Mouse (Mus musculus) T-helper 2 cell (primary cell): ENCODE results near the gene Cdv3.
"Not testable (repeated sequence)": the region's sequence is repeated elsewhere in the genome, so short reads cannot be mapped to it uniquely, and the experiment has no call there.

Experiments used
- in situ Hi-C: fragments of 300-600 bp; cut with MboI, MseI; formaldehyde crosslinking; loops from one replicate; pipeline ENCODE4 v1.15.1; 2025; ENCODE audit warnings: high pct_unique_total_duplicates

Gene Cdv3

DNA sequence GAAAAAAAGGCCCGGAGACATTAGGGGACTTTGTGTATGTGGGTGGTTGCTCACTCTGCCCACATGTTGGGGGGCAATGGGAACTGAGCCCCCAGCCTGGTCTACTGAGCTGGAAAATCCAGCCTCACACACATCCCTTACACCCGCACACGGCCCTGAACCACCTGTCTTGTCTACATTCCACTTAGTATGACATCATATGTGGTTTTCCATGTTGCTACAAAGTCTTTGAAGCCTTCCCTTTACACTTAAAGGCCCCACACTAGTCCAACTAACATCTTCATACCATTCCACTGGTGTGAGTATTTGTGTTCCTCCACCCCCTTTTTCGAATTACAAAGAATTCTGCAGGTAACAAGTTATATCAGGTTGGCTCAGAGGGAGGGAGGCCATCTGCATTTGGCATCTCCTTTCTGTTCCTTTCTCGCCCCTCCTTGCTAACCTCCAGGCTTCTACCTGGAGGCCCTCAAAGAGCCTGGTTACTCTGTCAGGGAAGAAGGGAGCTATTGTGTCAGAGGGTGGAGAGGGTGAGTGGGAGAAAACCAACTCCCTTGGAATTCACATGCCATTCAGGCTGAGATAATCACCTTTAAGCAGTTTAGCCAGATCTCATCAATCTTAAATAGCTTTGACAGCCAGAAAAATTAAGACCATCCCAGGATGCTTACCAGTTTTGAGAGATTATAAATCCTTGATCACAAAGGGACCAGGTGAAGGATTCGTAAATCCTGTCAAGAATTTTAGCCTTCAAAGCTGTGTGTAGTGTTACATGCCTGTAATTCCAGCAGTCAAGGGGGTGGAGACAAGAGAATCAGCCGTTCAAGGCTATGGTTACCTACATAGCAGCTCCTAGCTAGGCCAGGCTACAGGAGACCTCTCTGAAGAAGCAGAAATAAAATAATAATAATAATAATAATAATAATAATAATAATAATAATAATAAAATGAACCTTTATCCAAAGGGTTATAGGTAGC is 11.0 kb upstream of the Cdv3 start:
- in situ Hi-C loops = loop anchor here (10.0 kb wide), 1 partner anchor 618 kb away; no protein-coding TSS in a partner anchor

DNA sequence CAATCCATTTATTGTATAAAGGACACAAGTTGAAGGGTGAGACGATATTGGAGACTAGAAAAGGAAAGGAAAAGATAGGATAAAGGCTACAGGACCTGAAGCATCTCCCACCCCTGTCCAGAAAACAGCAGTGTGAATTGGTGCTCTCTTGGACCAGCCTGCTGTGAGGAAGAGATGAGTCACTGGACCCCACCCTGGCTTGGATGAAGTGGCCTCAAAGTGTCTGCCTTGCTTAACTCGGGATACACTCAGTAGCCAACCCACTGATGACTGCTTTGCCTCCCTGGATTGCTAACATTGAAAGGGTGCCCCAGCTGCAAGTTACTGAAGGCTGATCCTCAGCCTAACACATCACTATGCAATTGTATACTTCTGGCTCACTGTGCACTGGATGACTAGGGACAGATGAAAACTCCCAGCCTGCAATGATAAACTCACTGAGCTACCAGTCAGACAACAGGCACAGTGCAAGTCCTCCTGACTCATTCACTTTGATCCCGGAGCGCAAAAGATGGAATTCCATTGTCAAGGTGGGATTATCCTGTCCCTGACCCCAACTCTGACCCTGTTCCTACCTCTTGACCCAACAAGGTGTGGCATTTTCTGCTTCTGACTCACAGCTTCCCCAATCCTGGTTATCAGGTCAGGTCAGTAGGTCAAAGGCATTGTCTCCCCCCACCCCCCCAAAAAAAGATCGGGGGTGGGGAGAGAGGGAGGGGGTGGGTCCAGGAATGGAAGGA is 6.8 kb upstream of the Cdv3 start:
- in situ Hi-C loops = loop anchor here (10.0 kb wide), 1 partner anchor 622 kb away; no protein-coding TSS in a partner anchor

DNA sequence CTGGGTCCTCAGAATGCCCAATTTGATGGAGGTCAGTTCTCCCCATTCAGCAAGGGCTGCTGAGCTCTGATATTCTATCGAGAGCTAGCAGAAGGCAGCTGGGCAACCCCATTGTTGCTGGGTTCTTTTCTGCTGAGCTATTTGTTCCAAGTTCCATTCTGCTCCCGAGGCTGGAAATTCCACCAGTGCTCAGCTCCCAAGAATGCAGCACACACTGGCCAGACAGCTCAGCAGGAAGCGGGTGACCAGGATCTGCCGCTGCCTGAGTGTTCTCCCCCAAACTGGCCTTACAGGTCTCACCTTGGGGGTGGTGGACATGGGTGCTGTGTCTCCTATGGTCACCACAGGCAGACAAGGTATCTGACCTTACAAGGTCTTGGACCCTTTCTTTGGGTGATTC is 4.3 kb upstream of the Cdv3 start:
- in situ Hi-C loops = loop anchor here (10.0 kb wide), 2 partner anchors 265 to 625 kb away; no protein-coding TSS in a partner anchor

DNA sequence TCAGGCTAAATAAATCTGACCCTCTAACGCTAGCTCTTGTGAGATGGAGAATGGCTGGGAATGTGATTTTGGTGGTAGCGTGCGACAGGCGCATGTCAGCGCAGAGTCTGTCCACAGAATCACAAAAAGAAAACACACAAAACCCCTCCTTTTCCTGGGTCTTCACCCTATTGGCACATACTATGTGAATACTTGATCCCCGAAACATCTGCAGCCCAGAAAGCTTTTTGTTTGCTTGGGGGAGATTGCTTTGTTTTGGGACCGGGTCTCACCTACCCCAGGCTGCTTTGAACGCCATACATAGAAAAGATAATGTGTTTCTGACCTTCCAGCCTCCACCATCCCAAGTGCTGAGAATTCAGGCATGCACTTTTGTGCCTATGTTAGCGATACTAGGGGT is 716 bp upstream of the Cdv3 start:
- in situ Hi-C loops = loop anchor here (10.0 kb wide), 1 partner anchor 262 kb away; no protein-coding TSS in a partner anchor

DNA sequence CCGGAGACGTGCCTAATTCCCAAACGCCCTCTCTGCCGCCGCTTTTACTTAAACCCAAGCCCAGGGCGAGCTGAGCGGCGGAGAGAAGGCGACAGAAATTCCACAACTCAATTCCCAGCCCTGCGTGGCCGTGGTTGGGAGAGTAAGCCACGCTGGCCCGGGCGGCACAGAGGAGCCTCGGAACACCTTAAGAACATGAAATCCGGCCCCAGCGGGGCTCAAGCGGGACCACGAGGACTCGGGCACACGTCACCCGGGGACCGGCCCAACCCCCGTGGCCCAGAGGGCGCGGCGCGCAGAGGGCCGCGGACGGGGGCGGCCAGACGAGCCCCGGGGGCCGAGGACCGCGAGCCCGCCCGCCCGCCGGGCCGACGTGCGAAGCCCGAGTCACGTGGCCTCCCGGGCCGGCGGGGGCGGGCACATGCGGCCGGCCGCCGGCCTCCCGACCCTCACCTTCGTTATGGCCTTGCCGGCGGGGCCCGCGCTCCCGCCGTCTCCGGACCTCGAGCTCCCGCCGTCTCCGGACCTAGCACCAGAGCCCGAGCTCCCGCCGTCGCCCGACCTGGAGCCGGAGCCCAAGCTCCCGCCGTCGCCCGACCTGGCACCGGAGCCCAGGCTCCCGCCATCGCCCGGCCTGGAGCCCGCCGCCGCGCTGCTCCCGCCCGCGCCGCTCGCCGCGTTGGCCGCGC is 895 bp downstream of the Cdv3 start:
- in situ Hi-C loops = loop anchor here (10.0 kb wide), 1 partner anchor 260 kb away; no protein-coding TSS in a partner anchor

DNA sequence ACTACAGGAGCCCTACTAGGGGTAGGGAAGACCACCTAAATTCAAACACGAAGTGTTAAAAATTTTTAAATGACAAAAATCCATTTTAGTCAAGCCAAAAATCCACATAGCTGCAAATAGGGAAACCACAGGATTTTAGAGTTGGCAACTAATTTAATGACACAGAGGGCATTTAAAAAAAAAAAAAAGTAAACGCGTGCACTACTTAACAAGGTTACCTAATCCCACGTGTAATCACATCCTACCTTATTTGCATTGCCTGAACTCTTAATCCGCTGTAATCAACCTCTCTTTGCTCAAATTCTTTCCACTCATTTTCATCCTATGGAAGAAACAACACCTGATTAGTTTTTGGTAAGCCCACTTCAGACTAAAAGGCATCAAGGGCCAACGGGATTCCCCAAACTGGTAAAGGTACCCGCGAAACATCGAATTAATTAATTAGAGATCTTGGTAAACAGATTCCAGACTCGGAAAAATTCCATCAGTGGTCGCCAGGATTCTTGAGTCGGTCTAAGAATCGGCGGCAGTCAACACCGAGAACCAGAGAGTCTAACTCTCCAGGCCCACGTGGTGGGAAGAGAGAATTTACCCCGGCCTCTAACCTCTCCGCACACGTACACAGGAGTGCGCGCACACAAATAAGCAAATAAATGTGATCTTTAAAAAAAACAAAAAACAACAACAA is 1.8 kb downstream of the Cdv3 start:
- in situ Hi-C loops = loop anchor here (10.0 kb wide), 1 partner anchor 259 kb away; no protein-coding TSS in a partner anchor

DNA sequence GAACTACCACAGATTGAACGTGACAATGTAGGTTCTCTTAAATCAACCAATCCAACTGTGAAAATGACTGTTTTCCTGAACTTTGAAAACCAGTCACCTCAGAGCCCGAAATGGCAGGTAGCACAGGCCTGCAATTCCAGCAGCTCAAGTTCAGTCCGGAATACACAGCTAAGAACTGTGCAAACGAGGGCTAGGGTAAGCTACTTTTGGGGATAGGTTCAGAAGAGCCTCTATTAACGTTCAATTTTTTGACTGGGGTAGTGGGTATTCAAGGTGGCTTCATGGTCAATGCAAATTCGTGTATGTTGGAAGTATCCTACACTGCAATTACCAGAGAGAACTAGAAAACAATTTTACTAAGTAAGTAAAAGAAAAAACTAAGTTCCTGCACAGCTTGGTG is 2.6 kb downstream of the Cdv3 start:
- in situ Hi-C loops = loop anchor here (10.0 kb wide), 1 partner anchor 258 kb away; no protein-coding TSS in a partner anchor

DNA sequence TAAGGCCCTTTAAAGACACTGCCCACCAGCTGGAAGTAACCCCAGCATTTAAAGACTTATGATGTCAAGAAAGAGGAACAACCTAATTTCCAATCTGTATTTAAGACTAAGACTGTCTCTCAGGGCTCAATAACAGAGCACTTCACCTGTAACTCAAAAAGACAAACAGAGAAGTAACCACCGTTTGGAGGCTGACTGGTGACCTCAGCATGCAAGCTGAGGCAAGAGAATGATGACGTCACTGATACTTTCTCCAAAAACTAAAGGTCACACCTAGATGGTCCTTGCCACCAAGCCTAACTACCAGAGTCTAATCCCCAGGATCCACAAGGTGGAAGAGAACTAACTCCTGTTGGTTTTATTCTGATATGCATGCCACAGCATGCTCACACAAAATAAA is 5.0 kb downstream of the Cdv3 start:
- in situ Hi-C loops = loop anchor here (10.0 kb wide), 1 partner anchor 256 kb away; no protein-coding TSS in a partner anchor

DNA sequence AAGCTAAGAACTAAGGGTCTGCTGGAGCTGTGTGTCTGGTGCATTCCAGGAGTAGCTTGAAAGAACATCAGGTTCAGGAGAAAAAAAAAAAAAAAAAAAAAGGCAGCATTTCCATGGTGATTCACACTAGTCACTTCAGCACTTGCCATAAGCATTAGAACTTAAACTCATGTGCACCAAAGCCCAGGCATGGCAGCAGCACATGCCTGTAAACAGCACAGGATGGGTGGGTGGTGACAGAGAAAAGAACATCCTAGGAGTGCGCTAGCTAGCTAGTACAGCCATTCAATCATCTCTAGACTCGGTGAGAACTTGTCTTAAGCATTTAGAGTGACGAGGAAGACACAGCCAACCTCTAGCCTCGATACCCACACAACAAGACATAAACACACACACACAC is 7.1 kb downstream of the Cdv3 start:
- in situ Hi-C loops = no loop called here

DNA sequence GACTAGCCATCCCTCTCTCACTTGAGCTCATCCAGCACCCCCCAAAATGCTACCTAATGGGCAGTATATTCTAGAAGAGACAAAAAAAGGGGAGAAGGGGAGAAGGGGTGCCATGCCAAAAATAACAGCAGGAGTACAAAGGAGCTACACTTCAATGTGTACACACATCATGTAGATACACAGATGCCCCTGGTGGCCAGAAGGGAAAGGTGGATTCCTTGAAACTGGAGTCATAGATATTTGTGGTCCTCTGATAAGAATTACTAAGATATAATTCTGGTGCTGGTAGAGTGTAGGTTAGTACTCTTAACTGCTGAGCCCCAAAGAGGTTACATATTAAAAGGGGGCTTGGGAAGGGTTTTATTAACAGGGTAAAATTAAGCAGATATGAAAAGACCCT is 7.7 kb downstream of the Cdv3 start:
- in situ Hi-C loops = no loop called here

DNA sequence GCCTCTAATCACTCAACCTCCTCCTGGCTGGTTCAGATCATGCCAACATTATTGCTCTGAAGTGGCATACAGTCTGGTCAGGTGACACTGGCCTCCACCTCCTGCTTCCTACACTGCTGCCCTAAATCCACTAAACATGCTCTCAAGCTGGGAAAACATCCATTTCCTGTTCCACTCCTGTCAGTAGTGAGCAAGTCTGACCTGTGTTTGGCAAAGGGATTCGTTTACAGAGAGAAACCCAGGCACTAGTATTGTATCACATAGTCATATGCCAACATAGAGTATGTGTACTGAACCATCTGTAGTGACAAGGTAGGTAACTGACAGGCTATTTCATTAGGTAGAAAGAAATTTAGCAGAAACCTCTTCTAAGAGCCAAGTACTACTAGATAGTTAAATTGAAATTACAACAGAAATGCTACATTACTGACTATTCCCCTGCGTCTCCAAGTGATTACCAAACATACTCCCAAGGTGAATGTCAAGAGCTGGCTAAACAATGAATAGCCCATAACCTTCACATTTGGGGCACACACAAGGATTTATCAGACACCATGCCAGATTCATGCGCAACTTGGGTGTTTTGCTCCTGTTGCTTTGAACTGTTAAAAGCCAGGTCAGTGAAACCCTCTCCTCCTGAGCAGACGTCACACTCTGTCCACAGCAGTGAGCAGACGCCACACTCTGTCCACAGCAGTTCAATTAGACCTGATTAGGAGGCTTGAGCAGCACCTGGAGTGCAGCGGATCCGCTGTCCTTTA is 12.0 kb downstream of the Cdv3 start:
- in situ Hi-C loops = not testable (repeated sequence)

DNA sequence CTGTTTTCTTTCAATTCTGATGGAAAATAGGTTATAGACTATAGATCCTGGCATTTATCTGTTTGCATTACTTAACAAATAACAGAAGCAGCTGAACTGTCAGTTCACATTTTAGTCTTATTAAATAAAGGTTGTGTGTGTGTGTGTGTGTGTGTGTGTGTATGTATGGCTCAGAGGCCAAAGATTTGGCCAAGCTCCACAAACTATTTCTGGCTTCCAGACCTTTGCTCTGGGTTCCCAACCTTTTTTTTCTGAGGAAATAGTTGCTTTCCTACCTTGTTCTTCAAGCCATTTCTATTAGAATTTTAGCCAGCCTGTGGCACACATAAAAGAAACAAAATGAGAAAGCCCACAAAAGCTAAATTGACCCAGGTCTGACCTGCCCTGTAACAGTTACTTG is 16.8 kb downstream of the Cdv3 start:
- in situ Hi-C loops = loop anchor here (5.0 kb wide), 1 partner anchor 36 kb away; no protein-coding TSS in a partner anchor

DNA sequence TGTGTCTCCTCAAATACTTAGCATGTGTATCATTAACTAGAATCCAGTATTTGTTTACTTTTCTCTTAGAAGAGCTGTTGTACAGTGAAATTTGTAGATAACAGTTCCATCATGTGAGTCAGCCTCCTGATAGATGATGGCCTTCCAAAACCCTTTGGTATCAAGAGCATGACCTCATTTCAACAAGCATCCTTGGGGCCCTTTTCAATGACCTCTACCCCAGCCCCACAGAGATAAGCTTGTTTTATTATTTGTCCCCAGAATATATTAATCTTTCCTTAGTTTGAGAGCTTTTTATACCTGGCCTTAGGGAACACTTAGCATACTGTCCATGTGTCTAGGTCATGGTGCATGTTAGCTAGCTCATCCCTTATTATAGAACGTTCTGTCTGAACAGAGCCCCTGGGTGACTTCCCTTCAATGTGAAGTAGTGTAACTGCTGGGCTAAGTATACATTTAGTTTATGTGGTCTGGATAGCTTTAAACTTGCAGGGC is 17.6 kb downstream of the Cdv3 start:
- in situ Hi-C loops = loop anchor here (5.0 kb wide), 1 partner anchor 36 kb away; no protein-coding TSS in a partner anchor

DNA sequence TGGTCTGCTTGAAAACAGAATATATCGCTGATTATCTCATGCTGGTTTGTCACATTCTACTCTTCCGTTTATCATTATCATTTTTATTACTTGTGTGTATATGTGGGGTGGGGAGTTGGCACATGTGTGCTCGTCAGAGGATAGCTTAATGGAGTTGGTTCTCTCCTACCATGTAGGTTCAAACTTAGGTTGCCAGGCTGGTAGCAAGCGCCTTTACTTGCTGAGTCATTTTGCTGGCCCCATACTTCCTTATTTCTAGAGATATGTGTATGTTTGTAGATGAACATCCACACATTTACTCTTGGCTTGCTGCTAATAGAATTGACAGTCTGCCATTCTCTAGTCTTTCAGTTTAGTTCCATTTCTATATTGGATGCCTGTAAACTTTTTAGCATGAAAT is 18.6 kb downstream of the Cdv3 start:
- in situ Hi-C loops = loop anchor here (5.0 kb wide), 1 partner anchor 35 kb away; no protein-coding TSS in a partner anchor

DNA sequence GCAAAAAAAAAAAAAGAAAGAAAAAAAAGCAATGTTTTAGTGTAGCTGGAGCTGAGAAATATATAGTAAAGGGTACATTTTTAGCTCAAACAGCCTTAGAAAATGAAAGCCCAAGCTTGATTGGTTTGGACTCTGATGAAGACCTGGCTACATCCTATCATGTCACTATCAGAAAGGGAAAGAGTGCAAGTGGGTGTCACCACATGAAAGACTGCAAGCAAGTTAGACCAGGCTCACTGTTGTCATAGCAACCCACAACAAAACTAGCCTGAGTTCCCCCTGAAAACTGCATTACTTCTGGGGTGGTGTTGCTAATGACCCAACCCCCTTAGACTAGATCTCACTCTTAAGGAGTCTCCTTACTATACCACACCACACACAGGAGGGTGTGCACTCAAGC is 28.7 kb downstream of the Cdv3 start:
- in situ Hi-C loops = no loop called here

DNA sequence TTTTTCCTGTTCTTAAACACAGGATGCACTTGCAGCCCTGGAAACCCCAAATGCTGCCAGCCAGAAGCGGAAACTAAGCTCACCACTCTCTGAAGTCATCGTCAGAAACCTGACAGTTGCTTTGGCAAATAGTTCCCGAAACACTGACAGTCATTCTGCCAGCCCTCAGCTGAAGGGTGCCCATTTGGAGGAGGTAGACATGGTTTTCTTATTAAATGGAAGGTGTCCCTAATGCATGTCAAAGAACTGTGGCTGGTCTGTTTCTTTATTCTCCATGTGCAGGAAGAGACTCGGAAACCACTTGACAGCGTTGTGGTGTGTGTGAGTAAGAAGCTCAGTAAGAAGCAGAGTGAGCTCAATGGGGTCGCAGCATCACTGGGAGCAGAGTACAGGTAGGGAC is 33.0 kb downstream of the Cdv3 start:
- in situ Hi-C loops = no loop called here

DNA sequence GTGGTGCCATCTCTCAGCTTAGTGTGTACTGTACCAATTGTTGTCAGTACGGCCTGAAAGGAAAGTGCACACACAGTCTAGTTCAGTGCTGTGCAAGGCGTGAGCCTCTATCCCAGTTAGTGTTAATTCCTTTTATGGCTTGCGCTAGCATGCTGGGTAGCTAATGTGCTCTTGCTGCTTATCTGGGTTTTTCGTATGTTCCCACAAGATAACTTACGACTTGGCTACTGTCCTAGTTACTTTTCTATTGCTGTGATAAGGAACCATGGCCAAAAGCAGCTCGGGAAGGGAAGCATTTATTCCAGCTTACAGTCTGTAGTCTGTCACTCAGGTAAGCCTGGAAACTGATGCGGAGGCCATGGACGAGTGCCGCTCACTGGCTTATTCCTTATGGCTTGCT is 39.2 kb downstream of the Cdv3 start:
- in situ Hi-C loops = no loop called here

DNA sequence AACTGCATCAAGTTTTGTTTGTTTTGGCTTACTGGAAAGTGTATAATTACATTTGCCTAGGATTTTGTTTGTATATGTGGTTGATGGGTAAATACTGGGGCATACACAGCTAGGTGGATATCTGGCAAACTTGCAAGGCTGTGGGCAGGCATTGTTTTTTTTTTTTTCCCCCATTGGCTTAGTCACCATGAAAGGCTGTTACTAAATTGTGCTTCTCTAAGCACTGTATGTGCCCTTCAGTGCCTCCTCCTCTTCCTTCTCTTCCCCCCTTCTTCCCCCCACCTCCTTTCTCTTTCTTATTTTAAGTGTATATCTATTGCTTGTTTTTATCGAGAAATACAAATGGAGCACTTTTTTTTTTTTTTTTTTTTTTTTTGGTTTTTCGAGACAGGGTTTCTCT is 41.0 kb downstream of the Cdv3 start:
- in situ Hi-C loops = no loop called here

DNA sequence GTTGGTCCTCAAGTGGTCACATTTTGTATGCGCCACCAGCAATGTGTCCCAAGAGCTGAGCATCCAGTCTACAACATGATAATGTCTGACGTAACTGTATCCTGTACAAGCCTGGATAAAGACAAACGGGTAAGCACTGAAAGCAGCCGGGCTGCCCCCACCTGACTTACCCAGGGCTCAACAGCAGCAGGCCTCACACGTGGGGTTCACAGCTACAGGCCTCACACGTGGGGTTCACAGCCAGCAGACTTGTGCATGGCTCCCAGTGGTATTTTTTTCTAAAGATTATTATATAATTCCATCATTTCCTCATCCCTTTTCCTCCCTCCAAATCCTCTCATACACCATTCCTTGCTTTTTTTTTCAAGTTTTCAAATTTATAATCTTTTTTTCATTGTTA is 55.8 kb downstream of the Cdv3 start:
- in situ Hi-C loops = loop anchor here (5.0 to 10.0 kb wide), 2 partner anchors 37 to 105 kb away; partner anchors contain the start of gene Srprb
